Mouse (Mus musculus) CH12.LX (cell line): Measurements from ENCODE around the gene Hoxb8. TPM values are rescaled to one million over a fixed set of nuclear protein-coding genes. Genes with fewer than 3 reads are reported as not detected.
A peak's percentile ranks its signal among the peaks of the same experiment; 100 is the strongest.

Experiments used
- DNase-seq: peaks from one replicate; pipeline ENCODE4 v3.0.0-alpha.2; 2013; ENCODE audit errors: extremely low read depth
- H3K27ac ChIP-seq: 2 replicates; pipeline ENCODE4 v1.5.1; 2012; ENCODE audit warnings: low read depth, mild to moderate bottlenecking, control low read depth, moderate library complexity; ENCODE audit not compliant: insufficient read depth
- H3K27me3 ChIP-seq: replicated peaks from 2 replicates; pipeline ENCODE3; 2012; ENCODE audit warnings: inconsistent platforms
- H3K36me3 ChIP-seq, 2 experiments: replicated peaks in 1 of 2; 2 replicates each; pipeline versions ENCODE3 to v1.6.1; 2012; ENCODE audit warnings: inconsistent platforms in 1 of 2, low read length in 1 of 2, mild to moderate bottlenecking in 1 of 2, mixed read lengths in 1 of 2, moderate library complexity in 1 of 2; ENCODE audit not compliant: control insufficient read depth in 1 of 2, insufficient read depth in 1 of 2
- H3K4me1 ChIP-seq, 2 experiments: 2 replicates each; pipeline ENCODE4 v1.6.1; 2012; ENCODE audit warnings: inconsistent platforms in 1 of 2, moderate library complexity in 1 of 2; ENCODE audit not compliant: insufficient read depth in 2 of 2, control insufficient read depth in 1 of 2
- H3K4me2 ChIP-seq: 2 replicates; pipeline ENCODE4 v1.6.1; 2012; ENCODE audit warnings: low read depth, mild to moderate bottlenecking, control low read depth; ENCODE audit not compliant: poor library complexity, insufficient read depth, severe bottlenecking
- H3K4me3 ChIP-seq, 3 experiments: fragments of 150-350 bp in 1 of 3; sonication (generic) in 1 of 3; replicated peaks in 1 of 3; 2 replicates each; pipeline versions ENCODE3 to v1.5.1; 2011 to 2012; ENCODE audit warnings: low read depth in 2 of 3, low read length in 2 of 3, mild to moderate bottlenecking in 2 of 3, moderate library complexity in 2 of 3, control low read depth in 1 of 3, improper control_type of control experiment in 1 of 3, inconsistent platforms in 1 of 3, mixed read lengths in 1 of 3; ENCODE audit not compliant: poor library complexity in 1 of 3
- H3K79me2 ChIP-seq: replicated peaks from 2 replicates; pipeline ENCODE4 v1.6.1; 2012; ENCODE audit warnings: mild to moderate bottlenecking, moderate library complexity; ENCODE audit not compliant: control insufficient read depth, poor library complexity, insufficient read depth, severe bottlenecking; ENCODE audit errors: extremely low read depth
- H3K9ac ChIP-seq: 2 replicates; pipeline ENCODE4 v1.6.1; 2012; ENCODE audit warnings: low read depth, mild to moderate bottlenecking, control low read depth, moderate library complexity; ENCODE audit not compliant: insufficient read depth
- H3K9me3 ChIP-seq: replicated peaks from 2 replicates; pipeline ENCODE3; 2012; ENCODE audit warnings: low read length, inconsistent platforms, mixed read lengths
- CHD2 ChIP-seq: IDR thresholded peaks from 2 replicates; pipeline ENCODE4 v1.6.1; 2011; ENCODE audit warnings: low read length, improper control_type of control experiment
- CTCF ChIP-seq, 2 experiments: IDR thresholded peaks in 1 of 2; conservative IDR thresholded peaks in 1 of 2; 2 replicates each; pipeline ENCODE4 v1.5.1; 2011 to 2012; ENCODE audit warnings: low read depth in 2 of 2, low read length in 2 of 2, improper control_type of control experiment in 1 of 2, inconsistent platforms in 1 of 2, mild to moderate bottlenecking in 1 of 2, moderate library complexity in 1 of 2
- ELF1 ChIP-seq: IDR thresholded peaks from 2 replicates; pipeline ENCODE4 v1.6.1; 2014; ENCODE audit warnings: low read depth, mild to moderate bottlenecking, inconsistent platforms, low read length, improper control_type of control experiment
- ETS1 ChIP-seq: conservative IDR thresholded peaks from 2 replicates; pipeline ENCODE4 v1.6.1; 2012; ENCODE audit warnings: low read depth, mild to moderate bottlenecking, inconsistent platforms, low read length, improper control_type of control experiment, moderate library complexity
- HCFC1 ChIP-seq: IDR thresholded peaks from 2 replicates; pipeline ENCODE4 v1.6.1; 2012; ENCODE audit warnings: low read depth, mild to moderate bottlenecking, inconsistent platforms, low read length, improper control_type of control experiment
- IRF4 ChIP-seq: IDR thresholded peaks from 2 replicates; pipeline ENCODE4 v1.6.1; 2014; ENCODE audit warnings: low read depth, mild to moderate bottlenecking, inconsistent platforms, low read length, improper control_type of control experiment
- JUN ChIP-seq: IDR thresholded peaks from 2 replicates; pipeline ENCODE4 v1.6.1; 2011; ENCODE audit warnings: low read depth, mild to moderate bottlenecking, low read length, improper control_type of control experiment, moderate library complexity; ENCODE audit not compliant: insufficient read depth
- MAFK ChIP-seq: IDR thresholded peaks from 2 replicates; pipeline ENCODE4 v1.6.1; 2011; ENCODE audit warnings: low read length, improper control_type of control experiment; ENCODE audit not compliant: insufficient replicate concordance
- MAZ ChIP-seq: IDR thresholded peaks from 2 replicates; pipeline ENCODE4 v1.6.1; 2012; ENCODE audit warnings: low read depth, mild to moderate bottlenecking, inconsistent platforms, low read length, improper control_type of control experiment, moderate library complexity
- MEF2A ChIP-seq: IDR thresholded peaks from 2 replicates; pipeline ENCODE4 v1.6.1; 2014; ENCODE audit warnings: low read depth, mild to moderate bottlenecking, inconsistent platforms, low read length, improper control_type of control experiment, borderline replicate concordance
- MXI1 ChIP-seq: IDR thresholded peaks from 2 replicates; pipeline ENCODE4 v1.6.1; 2011; ENCODE audit warnings: mild to moderate bottlenecking, low read depth, low read length, improper control_type of control experiment
- NELFE ChIP-seq: IDR thresholded peaks from 2 replicates; pipeline ENCODE4 v1.6.1; 2011; ENCODE audit warnings: low read depth, low read length, improper control_type of control experiment
- NRF1 ChIP-seq: IDR thresholded peaks from 2 replicates; pipeline ENCODE4 v1.6.1; 2014; ENCODE audit warnings: low read depth, mild to moderate bottlenecking, inconsistent platforms, low read length, improper control_type of control experiment, moderate library complexity
- POLR2A ChIP-seq: IDR thresholded peaks from 2 replicates; pipeline ENCODE4 v1.6.1; 2011; ENCODE audit warnings: low read depth, mild to moderate bottlenecking, improper control_type of control experiment, low read length
- RCOR1 ChIP-seq: conservative IDR thresholded peaks from 2 replicates; pipeline ENCODE4 v1.6.1; 2012; ENCODE audit warnings: low read depth, mild to moderate bottlenecking, inconsistent platforms, low read length, improper control_type of control experiment
- SMC3 ChIP-seq: IDR thresholded peaks from 2 replicates; pipeline ENCODE4 v1.6.1; 2011; ENCODE audit warnings: low read depth, low read length, improper control_type of control experiment
- TCF12 ChIP-seq: IDR thresholded peaks from 2 replicates; pipeline ENCODE4 v1.6.1; 2014; ENCODE audit warnings: low read depth, mild to moderate bottlenecking, inconsistent platforms, low read length, improper control_type of control experiment
- USF1 ChIP-seq: IDR thresholded peaks from 2 replicates; pipeline ENCODE4 v1.6.1; 2014; ENCODE audit warnings: low read depth, mild to moderate bottlenecking, inconsistent platforms, low read length, improper control_type of control experiment
- USF2 ChIP-seq: conservative IDR thresholded peaks from 2 replicates; pipeline ENCODE4 v1.6.1; 2011; ENCODE audit warnings: low read depth, low read length, improper control_type of control experiment
- ZC3H11A ChIP-seq: IDR thresholded peaks from 2 replicates; pipeline ENCODE4 v1.6.1; 2012; ENCODE audit warnings: low read depth, mild to moderate bottlenecking, inconsistent platforms, low read length, improper control_type of control experiment
- ZKSCAN1 ChIP-seq: IDR thresholded peaks from 2 replicates; pipeline ENCODE4 v1.6.1; 2012; ENCODE audit warnings: low read depth, inconsistent platforms, low read length, improper control_type of control experiment, borderline replicate concordance
- ZNF384 ChIP-seq: IDR thresholded peaks from 2 replicates; pipeline ENCODE4 v1.6.1; 2012; ENCODE audit warnings: low read depth, low read length, improper control_type of control experiment, inconsistent platforms
- dilution Hi-C: fragments of 300-500 bp; cut with MboI; formaldehyde crosslinking; loops from 2 replicates; pipeline ENCODE4 v1.14.3; 2020; ENCODE audit warnings: low sequenced_read_pairs; ENCODE audit not compliant: extremely low pct_unique_long_range_greater_than_20kb, extremely low pct_ligation_motif_present
- in situ Hi-C: fragments of 300-500 bp; cut with MboI; formaldehyde crosslinking; loops from 3 replicates; pipeline ENCODE4 v1.14.3; 2019; ENCODE audit warnings: low sequenced_read_pairs, low pct_ligation_motif_present, low pct_unique_long_range_greater_than_20kb, mixed read lengths
- polyA plus RNA-seq: library from polyadenylated mRNA; unstranded; fragments of >175 nt; gene quantifications from 2 replicates; pipeline ENCODE4 v1.2.1, GENCODE M21; 2012; ENCODE audit warnings: low read depth; ENCODE audit not compliant: insufficient read length
- total RNA-seq, 2 experiments: library from RNA; depleted of rRNA; stranded (reverse); fragments of 300-350 nt in 1 of 2; fragments of >200 nt in 1 of 2; gene quantifications; 2 replicates each; pipeline ENCODE4 v1.2.3; 2012 to 2014

The Hoxb8 gene
- total and polyA plus RNA-seq, 3 experiments = not detected

GRCm38 (mm10) chr11:96311520-96312417 lies 30.1 kb downstream of the Hoxb8 start (continued):
- TF ChIP-seq ETS1 (peak; percentile 28; the same call in 1 of the 2 replicates), CHD2 (peak; percentile 47; the same call in 1 of the 2 replicates)
- TF ChIP-seq, all 38 proteins: peak for 19

- Histone ChIP-seq H3K9ac (no peak overlapping the region), H3K4me2 (no peak overlapping the region), H3K27me3 (peaks cover 64% of the 10 kb centered on the region)
- in situ Hi-C loops = loop anchor here (25.0 kb wide), 1 partner anchor 224 kb away; no protein-coding TSS in a partner anchor
- DNase-seq = no peak
- TF ChIP-seq USF2 (no peak), TCF12 (no peak), HCFC1 (no peak), SMC3 (no peak), RCOR1 (no peak)
- TF ChIP-seq, all 38 proteins: peak for 0
- H3K9me3 ChIP-seq = no peaks in the 10 kb centered on the region
- H3K36me3 ChIP-seq = no peaks in the 10 kb centered on the region
- dilution Hi-C loops = no loop called here
- no peaks in the 10 kb centered on the region for H3K79me2 ChIP-seq
- no peak overlapping the region for H3K27ac ChIP-seq
- H3K4me3 ChIP-seq = no peak overlapping the region
- H3K4me1 ChIP-seq = peaks cover 4 to 29% of the 10 kb centered on the region in 2 experiments; a peak in 2 of 4 replicates
Observed at GRCm38 (mm10) chr11:96313134-96313533, 31.4 kb downstream of the Hoxb8 start.

- in situ Hi-C loops = loop anchor here (25.0 kb wide), 1 partner anchor 223 kb away; no protein-coding TSS in a partner anchor
- dilution Hi-C loops = no loop called here
- no peak for TF ChIP-seq NRF1
- TF ChIP-seq ETS1 = no peak
- no peak for TF ChIP-seq ZNF384
- TF ChIP-seq MXI1 = no peak
- no peak for TF ChIP-seq ELF1
- TF ChIP-seq JUN = no peak
- no peak for TF ChIP-seq MAZ
- no peak for TF ChIP-seq IRF4
- no peak for TF ChIP-seq HCFC1
- TF ChIP-seq USF1 = no peak
- TF ChIP-seq MEF2A = no peak
- TF ChIP-seq ZC3H11A = no peak
- no peak for TF ChIP-seq CTCF (conservative IDR thresholded peaks at IDR 0.05 in 1 of 2, IDR thresholded peaks at IDR 0.05 in 1 of 2; ENCODE audit: low read depth in 2 of 2, low read length in 2 of 2)
- TF ChIP-seq NELFE = no peak
- TF ChIP-seq MAFK = no peak
- no peak for TF ChIP-seq RCOR1
- TF ChIP-seq POLR2A = no peak
- no peak for TF ChIP-seq ZKSCAN1
- no peaks in the 10 kb centered on the region for H3K79me2 ChIP-seq
- no peak overlapping the region for H3K9ac ChIP-seq
- H3K27ac ChIP-seq = no peak overlapping the region
- DNase-seq = no peak
- peaks cover 4 to 30% of the 10 kb centered on the region in 2 experiments; a peak in 2 of 4 replicates for H3K4me1 ChIP-seq
- no peak overlapping the region for H3K4me2 ChIP-seq
- peaks cover 58% of the 10 kb centered on the region for H3K27me3 ChIP-seq
- no peaks in the 10 kb centered on the region for H3K9me3 ChIP-seq
- no peak overlapping the region for H3K4me3 ChIP-seq
- no peaks in the 10 kb centered on the region for H3K36me3 ChIP-seq
Observed at GRCm38 (mm10) chr11:96313806-96314428, 32.2 kb downstream of the Hoxb8 start.
